Mouse (Mus musculus): Measurements from ENCODE around the gene Mmp11. TPM values are rescaled to one million over a fixed set of nuclear protein-coding genes. Genes with fewer than 3 reads are reported as not detected.

The Mmp11 gene
- polyA plus RNA-seq, 1 experiment from 2014 or later = 24.3 TPM

DNA sequence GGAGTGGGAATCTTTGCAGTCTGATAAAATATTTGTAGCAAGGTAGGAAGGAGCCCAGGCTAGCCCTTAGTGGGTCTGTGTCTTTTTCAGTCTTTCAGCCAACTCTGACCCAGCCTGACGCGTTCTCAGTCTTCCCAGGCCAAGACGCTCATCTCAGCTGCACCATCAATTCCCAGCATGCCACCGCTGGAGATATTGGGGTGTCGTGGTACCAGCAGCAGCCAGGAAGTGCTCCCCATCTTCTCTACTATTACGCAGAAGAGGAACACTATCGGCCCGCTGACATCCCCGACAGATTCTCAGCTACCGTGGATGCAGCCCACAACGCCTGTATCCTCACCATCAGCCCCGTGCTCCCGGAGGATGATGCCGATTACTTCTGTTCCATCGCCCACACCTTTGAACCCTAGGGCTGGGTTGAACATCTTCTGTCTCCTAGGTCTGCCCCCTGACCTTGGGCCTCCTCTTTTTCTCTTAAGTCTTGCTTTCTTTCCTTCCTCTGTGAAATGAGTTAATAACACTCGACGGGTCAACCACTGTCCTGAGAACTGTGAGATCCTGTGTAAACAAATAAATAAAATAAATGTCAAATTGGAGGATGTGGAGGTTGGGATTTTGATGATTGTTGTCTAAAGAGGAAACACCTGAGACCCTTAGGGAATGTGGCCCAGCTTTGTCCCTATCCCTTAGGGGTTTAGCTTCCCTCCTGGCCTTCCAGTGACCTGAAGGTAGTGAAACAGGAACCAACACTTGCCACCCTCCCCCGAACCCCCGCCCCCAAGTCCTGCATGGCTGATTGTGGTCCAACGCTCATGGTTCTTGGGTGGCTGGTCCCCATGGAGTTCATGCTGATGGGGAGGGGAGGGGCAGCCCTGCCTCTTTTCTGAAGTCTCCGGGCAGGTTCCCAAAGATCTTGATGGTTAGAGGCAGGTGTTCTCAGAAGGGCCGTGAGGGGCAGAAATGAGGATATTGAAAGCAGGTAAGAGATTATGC lies 13.1 kb upstream of the Mmp11 start:
- Histone ChIP-seq H3K27ac (ENCODE audit: low read length) (no peak overlapping the region), H3K4me2 (ENCODE audit: low read length) (no peak overlapping the region), H3K4me3 (replicated peaks; ENCODE audit: low read length) (no peak overlapping the region), H3K4me1 (replicated peaks; ENCODE audit: control insufficient read depth, insufficient read depth, low read length) (peaks cover 11% of the 10 kb centered on the region), H3K36me3 (ENCODE audit: control insufficient read depth, insufficient read depth) (no peaks in the 10 kb centered on the region), H3K27me3 (replicated peaks; ENCODE audit: control insufficient read depth, insufficient read depth, low read length) (peaks cover 12% of the 10 kb centered on the region; the same call in 1 of the 2 replicates), H3K9me3 (ENCODE audit: control insufficient read depth, low read length) (no peaks in the 10 kb centered on the region), H3K9ac (replicated peaks; ENCODE audit: low read depth, low read length) (no peak overlapping the region)
- 85% methylated on average over 22 of the region's 22 CpGs for WGBS
- no peak for ATAC-seq

DNA sequence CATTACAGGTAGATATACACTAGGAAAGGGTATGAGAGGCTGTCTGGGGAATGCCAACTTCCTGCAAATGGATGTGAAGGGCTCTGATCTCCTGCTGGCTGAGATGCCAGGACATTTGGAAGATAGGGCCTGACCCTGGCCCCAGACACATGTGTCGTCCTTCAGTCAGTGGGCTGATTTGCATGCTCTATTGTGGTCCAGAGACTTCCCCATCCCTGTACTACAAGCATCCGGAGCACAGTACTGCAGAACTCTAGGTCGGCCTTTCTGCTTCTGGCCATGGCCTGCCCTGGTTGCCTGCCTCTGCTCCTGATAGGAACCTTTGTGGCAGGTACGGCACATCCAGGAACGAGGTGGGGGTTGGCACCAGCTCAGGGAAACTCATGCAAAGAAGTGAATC lies 11.8 kb upstream of the Mmp11 start:
- H3K4me1 ChIP-seq (replicated peaks; ENCODE audit: control insufficient read depth, insufficient read depth, low read length) = peaks cover 17% of the 10 kb centered on the region
- no peaks in the 10 kb centered on the region for H3K36me3 ChIP-seq (ENCODE audit: control insufficient read depth, insufficient read depth)
- no peak overlapping the region for H3K27ac ChIP-seq (ENCODE audit: low read length)
- no peak overlapping the region for H3K4me3 ChIP-seq (replicated peaks; ENCODE audit: low read length)
- H3K9me3 ChIP-seq (ENCODE audit: control insufficient read depth, low read length) = no peaks in the 10 kb centered on the region
- WGBS = 66% methylated on average over 5 of the region's 5 CpGs
- no peak for ATAC-seq
- no peak overlapping the region for H3K4me2 ChIP-seq (ENCODE audit: low read length)
- H3K9ac ChIP-seq (replicated peaks; ENCODE audit: low read depth, low read length) = no peak overlapping the region
- peaks cover 10% of the 10 kb centered on the region; the same call in 1 of the 2 replicates for H3K27me3 ChIP-seq (replicated peaks; ENCODE audit: control insufficient read depth, insufficient read depth, low read length)

DNA sequence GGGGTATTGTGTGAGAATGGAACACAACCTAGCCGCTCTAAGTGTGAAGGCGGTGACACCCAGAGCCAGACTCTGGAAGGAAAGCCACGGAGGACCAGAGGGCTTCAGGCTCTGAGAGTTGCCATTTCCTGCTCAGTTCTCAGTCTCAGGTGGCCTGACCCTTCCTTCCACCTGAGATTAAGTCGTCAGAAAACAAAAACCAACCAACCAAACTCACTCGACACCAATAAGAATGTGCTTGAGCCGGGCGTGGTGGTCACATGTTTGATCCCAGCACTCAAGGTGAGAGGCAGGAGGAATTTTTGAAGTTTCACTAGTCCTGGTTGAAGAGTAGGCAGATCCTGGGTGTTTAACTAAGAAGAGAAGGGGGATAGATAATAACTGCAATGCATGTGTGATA lies 9.6 kb upstream of the Mmp11 start:
- H3K36me3 ChIP-seq (ENCODE audit: control insufficient read depth, insufficient read depth) = no peaks in the 10 kb centered on the region
- WGBS = 83% methylated on average over 7 of the region's 7 CpGs

GRCm38 (mm10) chr10:75945213-75945612 lies 8.9 kb upstream of the Mmp11 start:
- Histone ChIP-seq H3K9ac (replicated peaks; ENCODE audit: low read depth, low read length) (no peak overlapping the region), H3K4me1 (replicated peaks; ENCODE audit: control insufficient read depth, insufficient read depth, low read length) (peaks cover 8% of the 10 kb centered on the region), H3K4me3 (replicated peaks; ENCODE audit: low read length) (no peak overlapping the region), H3K4me2 (ENCODE audit: low read length) (no peak overlapping the region), H3K27me3 (replicated peaks; ENCODE audit: control insufficient read depth, insufficient read depth, low read length) (peaks cover 7% of the 10 kb centered on the region; the same call in 1 of the 2 replicates), H3K27ac (ENCODE audit: low read length) (no peak overlapping the region), H3K36me3 (ENCODE audit: control insufficient read depth, insufficient read depth) (no peaks in the 10 kb centered on the region), H3K9me3 (ENCODE audit: control insufficient read depth, low read length) (no peaks in the 10 kb centered on the region)
- no peak for ATAC-seq
- WGBS = 93% methylated on average over 7 of the region's 7 CpGs

More for the DNA sequence above, 9.6 kb upstream of the Mmp11 start:
- no peak overlapping the region for H3K9ac ChIP-seq (replicated peaks; ENCODE audit: low read depth, low read length)
- H3K27me3 ChIP-seq (replicated peaks; ENCODE audit: control insufficient read depth, insufficient read depth, low read length) = peaks cover 7% of the 10 kb centered on the region; the same call in 1 of the 2 replicates
- ATAC-seq = no peak
- H3K4me1 ChIP-seq (replicated peaks; ENCODE audit: control insufficient read depth, insufficient read depth, low read length) = peaks cover 11% of the 10 kb centered on the region
- H3K4me2 ChIP-seq (ENCODE audit: low read length) = no peak overlapping the region
- H3K9me3 ChIP-seq (ENCODE audit: control insufficient read depth, low read length) = no peaks in the 10 kb centered on the region
- H3K27ac ChIP-seq (ENCODE audit: low read length) = no peak overlapping the region
- no peak overlapping the region for H3K4me3 ChIP-seq (replicated peaks; ENCODE audit: low read length)

DNA sequence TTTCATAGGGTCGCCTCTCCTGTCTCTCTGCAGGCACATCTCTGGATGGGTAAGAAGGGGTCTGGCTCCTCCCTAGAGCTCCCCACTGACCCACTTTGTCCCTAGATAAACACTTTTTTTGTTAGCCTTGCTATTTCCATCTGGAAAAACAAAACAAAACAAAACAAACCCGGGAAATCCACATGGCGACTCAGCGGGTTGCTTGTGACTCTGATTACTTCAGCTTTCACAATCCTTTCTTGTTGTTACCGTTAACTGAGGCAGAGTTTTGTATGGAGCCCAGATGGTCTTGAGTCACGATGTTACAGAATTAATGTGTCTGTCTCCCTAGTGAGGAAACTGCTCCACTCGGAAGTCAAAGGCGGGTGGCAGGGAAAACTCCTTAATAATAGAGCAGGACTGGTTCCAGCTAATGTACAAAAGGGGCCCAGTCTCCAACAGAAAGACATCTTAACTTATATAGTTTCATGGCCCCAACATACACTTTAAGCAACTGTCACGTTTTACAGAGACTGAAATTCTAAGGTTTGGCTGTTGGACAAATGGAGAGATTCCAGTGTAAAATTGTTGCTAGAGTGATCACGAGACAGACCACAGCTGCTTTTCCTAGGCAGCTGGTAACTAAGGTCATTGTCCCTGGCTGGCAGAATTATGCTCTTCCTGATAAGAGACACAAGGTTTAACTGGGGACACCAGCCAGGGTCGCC lies 7.9 kb upstream of the Mmp11 start:
- WGBS = 16% methylated on average over 11 of the region's 11 CpGs
- Histone ChIP-seq H3K9me3 (ENCODE audit: control insufficient read depth, low read length) (no peaks in the 10 kb centered on the region), H3K27me3 (replicated peaks; ENCODE audit: control insufficient read depth, insufficient read depth, low read length) (0 out of 2 replicates have a peak, but pooled peaks cover 2% of the 10 kb centered on the region), H3K27ac (ENCODE audit: low read length) (no peak overlapping the region), H3K9ac (replicated peaks; ENCODE audit: low read depth, low read length) (no peak overlapping the region), H3K36me3 (ENCODE audit: control insufficient read depth, insufficient read depth) (no peaks in the 10 kb centered on the region), H3K4me2 (ENCODE audit: low read length) (no peak overlapping the region), H3K4me3 (replicated peaks; ENCODE audit: low read length) (no peak overlapping the region), H3K4me1 (replicated peaks; ENCODE audit: control insufficient read depth, insufficient read depth, low read length) (peaks cover 8% of the 10 kb centered on the region)
- peak; percentile 45; the same call in 1 of the 2 replicates for ATAC-seq

GRCm38 (mm10) chr10:75942736-75943477 lies 6.6 kb upstream of the Mmp11 start, which contains the start of gene Vpreb3:
Gene Vpreb3 (plus strand): TSS chr10:75943057.
- Histone ChIP-seq H3K36me3 (ENCODE audit: control insufficient read depth, insufficient read depth) (no peaks in the 10 kb centered on the region), H3K27ac (ENCODE audit: low read length) (no peak within 1 kb of the TSS), H3K4me2 (ENCODE audit: low read length) (no peak within 1 kb of the TSS), H3K27me3 (replicated peaks; ENCODE audit: control insufficient read depth, insufficient read depth, low read length) (no peaks in the 10 kb centered on the region), H3K9me3 (ENCODE audit: control insufficient read depth, low read length) (no peaks in the 10 kb centered on the region), H3K4me1 (replicated peaks; ENCODE audit: control insufficient read depth, insufficient read depth, low read length) (peaks cover 8% of the 10 kb centered on the region), H3K9ac (replicated peaks; ENCODE audit: low read depth, low read length) (no peak within 1 kb of the TSS), H3K4me3 (replicated peaks; ENCODE audit: low read length) (no peak within 1 kb of the TSS)
- no peak for ATAC-seq
- 82% methylated on average over 15 of the region's 15 CpGs for WGBS

- H3K4me2 ChIP-seq (ENCODE audit: low read length) = no peak overlapping the region
- no peaks in the 10 kb centered on the region for H3K36me3 ChIP-seq (ENCODE audit: control insufficient read depth, insufficient read depth)
- peaks cover 9% of the 10 kb centered on the region for H3K4me1 ChIP-seq (replicated peaks; ENCODE audit: control insufficient read depth, insufficient read depth, low read length)
- H3K27ac ChIP-seq (ENCODE audit: low read length) = no peak overlapping the region
- H3K4me3 ChIP-seq (replicated peaks; ENCODE audit: low read length) = no peak overlapping the region
- H3K27me3 ChIP-seq (replicated peaks; ENCODE audit: control insufficient read depth, insufficient read depth, low read length) = peaks cover 7% of the 10 kb centered on the region; the same call in 1 of the 2 replicates
- WGBS = 59% methylated on average over 9 of the region's 9 CpGs
- no peak overlapping the region for H3K9ac ChIP-seq (replicated peaks; ENCODE audit: low read depth, low read length)
- H3K9me3 ChIP-seq (ENCODE audit: control insufficient read depth, low read length) = no peaks in the 10 kb centered on the region
- no peak for ATAC-seq
Observed at GRCm38 (mm10) chr10:75941042-75941824, 4.9 kb upstream of the Mmp11 start.

- 82% methylated on average over 5 of the region's 5 CpGs for WGBS
- Histone ChIP-seq H3K27me3 (replicated peaks; ENCODE audit: control insufficient read depth, insufficient read depth, low read length) (peaks cover 7% of the 10 kb centered on the region; the same call in 1 of the 2 replicates), H3K36me3 (ENCODE audit: control insufficient read depth, insufficient read depth) (no peaks in the 10 kb centered on the region), H3K4me2 (ENCODE audit: low read length) (no peak within 1 kb of the TSS), H3K4me1 (replicated peaks; ENCODE audit: control insufficient read depth, insufficient read depth, low read length) (peaks cover 16% of the 10 kb centered on the region), H3K9ac (replicated peaks; ENCODE audit: low read depth, low read length) (no peak within 1 kb of the TSS), H3K27ac (ENCODE audit: low read length) (no peak within 1 kb of the TSS), H3K4me3 (replicated peaks; ENCODE audit: low read length) (no peak within 1 kb of the TSS), H3K9me3 (ENCODE audit: control insufficient read depth, low read length) (no peaks in the 10 kb centered on the region)
- no peak for ATAC-seq
Observed at GRCm38 (mm10) chr10:75940520-75940919, 4.2 kb upstream of the Mmp11 start, which contains the start of gene Gm867. Gene Gm867 (minus strand): TSS chr10:75940672.
